Mouse (Mus musculus) spleen, postnatal 4 days (tissue): ENCODE results near the gene Shcbp1l.
"Not testable (repeated sequence)": the region's sequence is repeated elsewhere in the genome, so short reads cannot be mapped to it uniquely, and the experiment has no call there.

ENCODE experiments used
- DNase-seq, 2 experiments: peaks; one replicate each; pipeline ENCODE4 v3.0.0; 2022; ENCODE audit warnings: low spot score in 2 of 2

Shcbp1l gene

GRCm38 (mm10) chr1:153424770-153425584, at the start of gene Shcbp1l:
Gene Shcbp1l, plus strand, starts transcription at chr1:153425162.
- peak; percentile 70 to 84 for DNase-seq

DNA sequence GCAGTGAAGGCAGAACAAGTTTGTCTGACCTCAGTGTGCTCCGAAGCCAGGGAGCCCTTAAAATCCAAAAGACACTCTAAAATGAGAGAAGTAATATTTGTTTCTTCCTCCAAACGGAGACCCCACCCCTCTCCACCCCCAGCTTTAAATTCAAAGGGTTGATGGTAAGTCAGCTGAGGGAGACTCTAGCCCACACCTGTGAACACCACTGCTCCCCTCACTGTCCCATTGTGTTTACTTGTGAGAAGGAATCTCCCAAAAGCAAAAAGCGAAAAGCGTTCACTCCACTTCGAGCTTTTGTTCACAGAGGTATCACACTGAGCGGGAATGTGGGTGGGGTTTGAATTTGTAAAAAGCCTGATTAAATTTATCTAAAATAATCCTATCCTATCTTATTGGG, 48.5 kb upstream of the Shcbp1l start:
- DNase-seq, result peak; percentile 4 to 41

GRCm38 (mm10) chr1:153378587-153378986, 46.4 kb upstream of the Shcbp1l start:
- peak in 1 of 2 experiments; percentile 43 for DNase-seq

DNA sequence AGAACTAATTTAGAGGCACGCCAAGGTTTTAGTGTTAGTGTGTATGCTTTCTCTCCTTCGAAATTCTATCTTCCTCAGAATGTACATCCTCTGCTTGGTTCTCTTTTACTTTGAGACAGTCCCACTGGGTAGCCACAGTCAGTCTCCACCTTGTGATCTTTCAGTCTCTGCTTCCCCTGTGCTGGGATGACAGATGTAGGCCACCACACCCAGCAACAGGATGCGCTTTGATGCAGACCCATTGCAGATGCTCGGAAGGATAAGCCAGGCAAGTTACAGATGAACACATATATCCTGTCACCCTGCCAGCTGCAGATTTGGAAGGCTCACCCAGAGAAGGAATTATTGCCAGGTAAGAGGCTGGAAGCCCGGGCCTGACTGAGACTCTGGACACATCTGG, 45.1 kb upstream of the Shcbp1l start:
- DNase-seq, result peak in 1 of 2 experiments; percentile 40

GRCm38 (mm10) chr1:153380746-153381282, 44.1 kb upstream of the Shcbp1l start:
- peak in 1 of 2 experiments; percentile 53 for DNase-seq

DNA sequence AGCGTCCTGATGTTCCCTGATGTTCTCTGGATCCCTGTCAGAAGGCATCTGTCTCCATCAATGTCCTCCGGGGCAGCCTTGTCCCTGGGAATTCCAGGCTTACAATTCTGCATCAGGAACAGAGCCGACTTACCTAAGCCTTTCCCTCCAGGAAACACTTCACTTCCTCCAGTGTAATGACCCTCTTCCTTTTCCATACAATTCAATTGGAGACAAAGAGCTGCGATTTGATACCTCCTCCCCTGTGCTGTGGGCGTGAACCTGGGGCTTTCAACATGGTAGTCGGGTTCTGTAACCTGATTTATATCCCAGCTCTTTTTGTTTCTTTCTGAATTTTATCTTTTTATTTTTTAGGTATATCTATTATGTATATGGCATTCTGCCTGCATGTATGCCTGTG, 39.9 kb upstream of the Shcbp1l start:
- DNase-seq, result peak in 1 of 2 experiments; percentile 34

DNA sequence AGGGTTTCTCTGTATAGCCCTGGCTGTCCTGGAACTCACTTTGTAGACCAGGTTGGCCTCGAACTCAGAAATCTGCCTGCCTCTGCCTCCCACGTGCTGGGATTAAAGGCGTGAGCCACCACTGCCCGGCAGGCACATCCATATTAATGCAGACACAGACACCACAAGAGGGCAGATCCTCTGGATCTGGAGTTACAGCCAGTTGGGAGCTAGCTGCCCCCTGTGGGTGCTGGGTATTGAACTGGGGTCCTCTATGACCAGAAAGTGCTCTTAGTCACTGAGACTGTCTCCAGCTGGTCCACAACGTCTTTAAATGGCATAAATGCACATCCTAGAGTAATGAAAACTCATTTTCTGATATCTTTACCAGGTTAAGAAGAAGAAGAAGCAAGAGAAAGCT, 39.3 kb upstream of the Shcbp1l start:
- peak in 1 of 2 experiments; percentile 56 for DNase-seq

GRCm38 (mm10) chr1:153386271-153387069, 38.5 kb upstream of the Shcbp1l start:
- DNase-seq, result peak; percentile 58 to 79

DNA sequence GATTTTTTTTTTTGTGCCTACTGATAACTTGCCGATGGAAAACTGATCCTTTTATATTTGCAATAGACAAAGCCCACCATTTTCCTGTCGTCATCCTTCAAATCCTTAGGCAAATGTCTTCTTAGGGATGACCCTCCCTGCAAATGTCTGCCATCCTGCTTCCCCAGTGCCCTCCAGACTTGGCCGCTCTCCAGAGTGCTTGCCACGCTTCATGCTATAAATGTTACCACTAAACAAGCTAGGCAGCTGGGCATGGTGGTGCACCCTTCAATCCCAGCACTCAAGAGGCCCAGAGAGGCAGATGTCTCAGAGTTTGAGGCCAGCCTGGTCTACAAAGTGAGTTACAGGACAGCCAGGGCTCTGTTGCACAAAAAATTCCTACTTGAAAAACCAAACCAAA, 29.3 kb upstream of the Shcbp1l start:
- peak in 1 of 2 experiments; percentile 50 for DNase-seq

- peak; percentile 44 to 73 for DNase-seq
Observed at GRCm38 (mm10) chr1:153401765-153402164, 23.2 kb upstream of the Shcbp1l start.

DNA sequence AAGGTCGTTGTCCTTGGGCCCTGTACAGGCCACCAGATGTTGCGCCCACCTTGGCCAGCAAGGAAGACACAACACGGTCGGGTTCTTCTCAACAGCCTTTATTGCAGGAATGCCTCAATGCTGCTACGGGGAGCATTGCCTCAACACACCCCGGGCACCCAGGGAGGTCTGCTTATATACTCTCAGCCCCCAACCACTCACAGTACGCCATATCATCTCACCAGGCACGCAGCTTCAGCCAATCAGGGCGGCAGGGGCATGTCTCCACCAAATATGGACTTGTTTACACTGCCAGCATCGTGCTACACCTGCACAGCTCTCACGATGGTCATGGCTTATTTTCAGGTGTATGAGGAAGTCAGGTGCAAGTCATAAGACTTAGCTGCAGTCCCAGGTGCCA, 17.3 kb upstream of the Shcbp1l start:
- DNase-seq, result peak in 1 of 2 experiments; percentile 40

GRCm38 (mm10) chr1:153408296-153408695, 16.7 kb upstream of the Shcbp1l start:
- peak in 1 of 2 experiments; percentile 53 for DNase-seq

GRCm38 (mm10) chr1:153410915-153411314, 14.0 kb upstream of the Shcbp1l start:
- DNase-seq, result not testable (repeated sequence)

- no peak for DNase-seq
Observed at GRCm38 (mm10) chr1:153411723-153412122, 13.2 kb upstream of the Shcbp1l start.

DNA sequence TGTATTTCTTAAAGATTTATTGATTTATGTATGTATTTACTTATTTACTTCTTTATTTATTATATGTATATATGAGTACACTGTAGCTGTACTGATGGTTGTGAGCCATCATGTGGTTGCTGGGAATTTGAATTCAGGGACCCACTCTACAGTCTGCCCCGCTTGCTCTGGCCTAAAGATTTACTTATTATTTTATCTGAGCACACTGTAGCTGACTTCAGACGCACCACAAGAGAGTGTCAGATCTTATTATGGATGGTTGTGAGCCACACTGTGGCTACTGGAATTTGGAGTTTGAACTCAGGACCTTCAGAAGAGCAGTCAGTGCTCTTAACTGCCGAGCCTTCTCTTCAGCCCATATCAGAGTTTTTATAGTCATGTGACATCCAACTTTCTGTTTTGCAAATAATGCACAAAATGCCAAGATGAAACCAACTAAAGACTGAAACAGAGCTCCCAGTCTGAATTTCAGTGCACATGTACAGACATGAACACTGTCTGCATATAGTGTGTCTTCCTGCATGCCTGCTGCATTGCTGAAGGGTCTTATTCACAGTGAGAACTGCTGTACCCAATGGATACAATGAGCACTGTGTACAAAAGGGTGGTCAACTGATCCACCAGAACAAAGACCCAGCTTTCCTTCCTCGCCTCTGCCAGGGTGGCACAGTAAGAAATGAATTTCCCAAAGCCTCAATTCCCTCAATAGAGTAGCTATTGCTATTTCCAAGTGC, 12.1 kb upstream of the Shcbp1l start:
- DNase-seq, result peak in 1 of 2 experiments; percentile 51

- DNase-seq, result peak in 1 of 2 experiments; percentile 70
Observed at GRCm38 (mm10) chr1:153413397-153414020, 11.5 kb upstream of the Shcbp1l start.

DNA sequence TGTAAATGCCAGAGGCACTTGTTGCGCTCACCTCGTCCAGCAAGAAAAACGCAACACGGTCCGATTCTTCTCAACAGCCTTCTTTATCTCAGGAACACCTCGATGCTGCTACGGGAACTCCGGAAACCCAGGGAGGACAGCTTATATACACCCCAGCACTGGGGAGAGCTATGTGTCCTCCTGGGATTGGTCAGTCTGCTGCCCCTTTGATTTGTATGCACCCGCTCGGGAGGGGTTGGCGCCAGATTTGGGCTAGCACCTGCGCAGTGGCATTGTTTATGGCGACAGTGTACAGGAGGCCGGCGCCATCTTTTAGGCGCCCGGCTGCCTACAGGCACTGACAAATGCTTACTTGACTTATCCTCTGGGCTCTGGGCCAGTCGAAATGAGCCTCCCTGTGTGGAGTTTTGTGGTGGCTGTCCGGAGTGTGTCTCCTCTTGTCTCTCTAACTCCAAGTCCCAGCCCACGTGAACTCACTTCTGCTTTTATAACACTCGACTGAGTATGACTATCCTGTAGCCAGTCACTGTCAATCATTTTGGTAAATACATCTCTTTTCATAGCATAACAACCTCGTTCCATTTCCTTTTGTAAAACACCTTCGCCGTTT, 10.7 kb upstream of the Shcbp1l start:
- DNase-seq, result peak; percentile 83 to 91

GRCm38 (mm10) chr1:153414962-153415361, 10.0 kb upstream of the Shcbp1l start:
- peak; percentile 79 to 86 for DNase-seq

DNA sequence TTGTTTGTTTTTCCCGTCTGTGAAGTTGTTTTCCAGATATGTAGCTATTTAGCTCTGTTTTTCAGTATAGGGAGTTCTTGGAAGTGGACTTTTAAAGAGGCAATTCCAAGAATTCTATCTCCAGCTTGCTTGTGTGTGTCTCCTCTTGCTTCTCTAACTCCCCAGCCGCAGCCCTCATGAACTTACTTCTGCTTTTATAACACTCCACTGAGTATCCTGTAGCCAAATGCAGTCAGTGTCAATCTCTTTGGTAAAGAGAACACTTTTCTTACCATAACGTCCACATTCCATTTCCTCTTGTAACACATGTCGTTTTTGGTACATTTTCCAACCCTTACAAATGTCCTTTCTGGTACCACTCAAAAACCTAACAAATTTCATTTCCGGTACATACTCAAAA, 9.2 kb upstream of the Shcbp1l start:
- DNase-seq, result not testable (repeated sequence)

GRCm38 (mm10) chr1:153416271-153416832, 8.6 kb upstream of the Shcbp1l start:
- not testable (repeated sequence) for DNase-seq
